Mouse (Mus musculus) small intestine, adult 2 months (tissue): ENCODE measurements at regions not wholly inside any gene's neighbourhood (a gene's known extent, or its start where the extent isn't known, plus 50 kb on each side); places are given as distances from the start of the nearest gene placed in this dataset.
A peak's percentile ranks its signal among the peaks of the same experiment; 100 is the strongest.

Experiments used
- H3K27ac ChIP-seq: fragments of 200-500 bp; 2 replicates; pipeline ENCODE4 v1.5.1; 2012; ENCODE audit warnings: low read depth, low read length, control low read depth, inconsistent platforms; ENCODE audit not compliant: insufficient read depth
- H3K27me3 ChIP-seq: fragments of 200-500 bp; 2 replicates; pipeline ENCODE4 v1.6.1; 2012; ENCODE audit warnings: mild to moderate bottlenecking, moderate library complexity, low read length, inconsistent platforms; ENCODE audit not compliant: control insufficient read depth, insufficient read depth
- H3K36me3 ChIP-seq: fragments of 200-500 bp; 2 replicates; pipeline ENCODE4 v1.6.1; 2012; ENCODE audit warnings: mild to moderate bottlenecking, low read length, control low read depth, inconsistent platforms; ENCODE audit not compliant: control insufficient read depth, insufficient read depth
- H3K4me1 ChIP-seq: fragments of 200-500 bp; 2 replicates; pipeline ENCODE4 v1.6.1; 2012; ENCODE audit warnings: low read length, inconsistent platforms, mixed read lengths; ENCODE audit not compliant: control insufficient read depth, insufficient read depth, insufficient read length
- H3K4me3 ChIP-seq: fragments of 200-500 bp; 2 replicates; pipeline ENCODE4 v1.5.1; 2012; ENCODE audit warnings: low read depth, mild to moderate bottlenecking, control low read depth, inconsistent platforms, low read length, moderate library complexity
- CTCF ChIP-seq: fragments of 200-500 bp; IDR thresholded peaks from 2 replicates; pipeline ENCODE4 v1.5.1; 2012; ENCODE audit warnings: low read depth, mild to moderate bottlenecking, control low read depth, inconsistent platforms, low read length, moderate library complexity, mixed read lengths; ENCODE audit not compliant: insufficient replicate concordance, insufficient read length; ENCODE audit errors: extremely low read depth
- POLR2A ChIP-seq: fragments of 200-500 bp; IDR thresholded peaks from 2 replicates; pipeline ENCODE4 v1.6.1; 2012; ENCODE audit warnings: low read depth, mild to moderate bottlenecking, control low read depth, inconsistent platforms, low read length, moderate library complexity
- WGBS: fragments of 180-500 bp; shearing (Covaris S2); methylation state at CpG from one replicate; pipeline ENCODE4 v1.1.7; 2018; 5-methylcytosine and 5-hydroxymethylcytosine counted together

- Histone ChIP-seq H3K27me3 (no peaks in the 10 kb centered on the region), H3K4me1 (no peaks in the 10 kb centered on the region), H3K36me3 (no peaks in the 10 kb centered on the region), H3K27ac (no peak overlapping the region), H3K4me3 (no peak overlapping the region)
- no peak for TF ChIP-seq CTCF
- TF ChIP-seq POLR2A = no peak
These were observed 1826.4 kb downstream of the 9330182O14Rik start for GRCm38 (mm10) chr15:41960597-41960996.

DNA sequence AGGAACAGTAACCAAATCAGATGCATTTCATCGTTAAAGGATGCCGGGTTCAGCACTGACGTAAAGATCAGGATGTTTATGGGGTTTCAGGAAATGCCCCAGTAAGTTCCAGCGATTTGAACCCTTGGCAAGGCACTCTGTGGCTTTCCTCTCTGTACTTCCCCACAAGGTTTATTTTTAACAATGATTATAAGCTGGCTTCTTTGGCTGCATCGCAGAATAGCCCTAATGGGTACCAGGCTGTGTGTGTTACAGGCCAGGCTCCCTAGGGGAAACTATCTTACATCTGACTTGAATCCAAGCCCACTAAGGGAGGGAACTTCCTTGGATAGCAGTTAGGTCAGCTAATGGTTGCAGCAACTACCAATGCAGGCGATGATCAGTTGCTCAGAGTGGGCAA is 1836.7 kb downstream of the 9330182O14Rik start:
- no peak overlapping the region for H3K27ac ChIP-seq
- 70% methylated on average over 6 of the region's 6 CpGs for WGBS

GRCm38 (mm10) chr15:41973263-41973662 is 1839.1 kb downstream of the 9330182O14Rik start:
- under 1% methylated on average over 8 of the region's 8 CpGs for WGBS
- H3K27ac ChIP-seq = no peak overlapping the region

More for the DNA sequence above, 1836.7 kb downstream of the 9330182O14Rik start:
- Histone ChIP-seq H3K36me3 (no peaks in the 10 kb centered on the region), H3K4me3 (no peak overlapping the region), H3K4me1 (no peaks in the 10 kb centered on the region), H3K27me3 (no peaks in the 10 kb centered on the region)
- TF ChIP-seq CTCF (no peak), POLR2A (no peak)

GRCm38 (mm10) chr15:41977196-41977595 is 1843.0 kb downstream of the 9330182O14Rik start:
- Histone ChIP-seq H3K36me3 (no peaks in the 10 kb centered on the region), H3K27ac (no peak overlapping the region), H3K4me3 (no peak overlapping the region), H3K4me1 (no peaks in the 10 kb centered on the region), H3K27me3 (no peaks in the 10 kb centered on the region)
- TF ChIP-seq POLR2A (no peak), CTCF (no peak)
- WGBS = 91% methylated on average over 2 of the region's 2 CpGs

More at GRCm38 (mm10) chr15:41973263-41973662, 1839.1 kb downstream of the 9330182O14Rik start:
- no peaks in the 10 kb centered on the region for H3K36me3 ChIP-seq
- H3K4me3 ChIP-seq = no peak overlapping the region
- H3K27me3 ChIP-seq = no peaks in the 10 kb centered on the region
- TF ChIP-seq CTCF (peak; percentile 96; the same call in 1 of the 2 replicates), POLR2A (no peak)
- no peaks in the 10 kb centered on the region for H3K4me1 ChIP-seq

DNA sequence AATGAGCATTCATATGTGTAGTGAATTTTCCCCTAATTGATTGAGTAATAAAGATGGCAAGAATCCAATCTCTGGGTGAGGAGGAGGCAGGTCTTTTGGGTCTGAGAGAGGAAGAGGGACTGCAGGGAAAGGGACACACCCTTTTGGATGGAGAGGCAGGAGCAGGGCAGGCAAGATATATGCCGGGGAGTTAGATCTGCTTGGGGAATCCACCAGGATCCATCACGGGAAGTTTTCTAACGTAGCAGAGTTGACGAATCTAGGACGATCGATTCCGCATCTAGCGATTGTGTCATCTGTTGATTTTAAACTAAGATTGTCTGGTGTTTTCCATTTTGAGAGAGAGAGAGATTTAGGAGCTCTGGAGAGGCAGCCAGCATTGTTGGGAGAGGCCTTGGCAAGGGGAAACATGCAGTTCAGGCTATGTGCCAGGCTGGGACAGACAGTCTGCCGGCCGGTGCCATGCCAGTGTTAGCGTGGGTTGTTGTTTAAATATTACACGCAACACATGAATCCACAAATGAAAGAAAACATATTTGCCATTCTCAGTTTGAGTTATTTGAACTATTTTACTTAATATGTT is 1843.6 kb downstream of the 9330182O14Rik start:
- Histone ChIP-seq H3K27me3 (no peaks in the 10 kb centered on the region), H3K4me3 (no peak overlapping the region), H3K36me3 (no peaks in the 10 kb centered on the region), H3K27ac (no peak overlapping the region), H3K4me1 (no peaks in the 10 kb centered on the region)
- WGBS = 88% methylated on average over 12 of the region's 12 CpGs
- TF ChIP-seq POLR2A (no peak), CTCF (no peak)

GRCm38 (mm10) chr15:41983261-41983660 is 1849.1 kb downstream of the 9330182O14Rik start:
- Histone ChIP-seq H3K27me3 (no peaks in the 10 kb centered on the region), H3K27ac (no peak overlapping the region), H3K4me3 (no peak overlapping the region), H3K36me3 (no peaks in the 10 kb centered on the region), H3K4me1 (no peaks in the 10 kb centered on the region)
- no peak for TF ChIP-seq CTCF
- TF ChIP-seq POLR2A = no peak
- 72% methylated on average over 6 of the region's 6 CpGs for whole genome bisulfite sequencing

DNA sequence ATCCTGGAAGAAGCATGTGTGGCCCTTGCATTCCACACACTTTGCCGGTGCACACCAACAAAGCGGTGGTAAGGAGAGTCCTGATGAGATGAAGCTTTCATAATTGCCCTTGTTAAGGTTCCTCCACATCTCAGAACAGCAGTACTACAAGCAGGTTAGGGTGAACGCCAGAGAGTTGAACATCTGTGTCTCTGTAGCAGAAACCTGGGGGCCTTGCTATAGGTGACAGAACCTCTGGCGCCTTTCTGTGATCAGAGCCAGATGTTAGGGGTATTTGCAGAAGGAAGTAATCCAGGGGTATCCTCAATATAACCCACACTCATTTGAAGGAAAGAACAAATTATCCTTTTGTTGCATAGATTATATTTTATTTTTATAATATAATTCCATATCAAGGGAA is 1850.1 kb downstream of the 9330182O14Rik start:
- Histone ChIP-seq H3K4me3 (no peak overlapping the region), H3K27ac (no peak overlapping the region), H3K4me1 (no peaks in the 10 kb centered on the region), H3K27me3 (no peaks in the 10 kb centered on the region), H3K36me3 (no peaks in the 10 kb centered on the region)
- 84% methylated on average over 4 of the region's 4 CpGs for WGBS
- no peak for TF ChIP-seq POLR2A
- TF ChIP-seq CTCF = no peak
